Mouse (Mus musculus) testis, postnatal 10 days (tissue): ENCODE data around the gene Cd59b.

Source experiments
- DNase-seq: peaks from one replicate; pipeline ENCODE4 v3.0.0; 2021; ENCODE audit warnings: low spot score

Cd59b gene

GRCm38 (mm10) chr2:104069704-104070185 lies at the start of gene Cd59b:
Gene Cd59b, plus strand, starts transcription at chr2:104069849.
- DNase-seq = peak; percentile 78

GRCm38 (mm10) chr2:104023096-104023495 lies 46.6 kb upstream of the Cd59b start:
- DNase-seq = no peak

- DNase-seq = no peak
Measured at GRCm38 (mm10) chr2:104024656-104025055, 45.0 kb upstream of the Cd59b start.

- peak; percentile 88 for DNase-seq
Measured at GRCm38 (mm10) chr2:104027458-104028138, 42.1 kb upstream of the Cd59b start, which contains the start of gene Fbxo3. Gene Fbxo3, plus strand, starts transcription at chr2:104027721.

GRCm38 (mm10) chr2:104028139-104028723 lies 41.4 kb upstream of the Cd59b start, which contains the start of gene 4931422A03Rik:
Gene 4931422A03Rik, minus strand, starts transcription at chr2:104028361.
- DNase-seq = no peak

GRCm38 (mm10) chr2:104029074-104029473 lies 40.6 kb upstream of the Cd59b start:
- no peak for DNase-seq

- DNase-seq = no peak
Measured at GRCm38 (mm10) chr2:104030381-104030780, 39.3 kb upstream of the Cd59b start.

- no peak for DNase-seq
Measured at GRCm38 (mm10) chr2:104032056-104032455, 37.6 kb upstream of the Cd59b start.

- DNase-seq = peak; percentile 69
Measured at GRCm38 (mm10) chr2:104034832-104035472, 34.7 kb upstream of the Cd59b start.

- no peak for DNase-seq
Measured at GRCm38 (mm10) chr2:104035595-104035994, 34.1 kb upstream of the Cd59b start.

- DNase-seq = no peak
Measured at GRCm38 (mm10) chr2:104036316-104036715, 33.3 kb upstream of the Cd59b start.

- DNase-seq = no peak
Measured at GRCm38 (mm10) chr2:104038236-104038635, 31.4 kb upstream of the Cd59b start.

GRCm38 (mm10) chr2:104041632-104042031 lies 28.0 kb upstream of the Cd59b start:
- no peak for DNase-seq

- DNase-seq = no peak
Measured at GRCm38 (mm10) chr2:104042766-104043165, 26.9 kb upstream of the Cd59b start.

GRCm38 (mm10) chr2:104043624-104044478 lies 25.8 kb upstream of the Cd59b start:
- no peak for DNase-seq

- DNase-seq = no peak
Measured at GRCm38 (mm10) chr2:104044479-104045080, 25.1 kb upstream of the Cd59b start.

- no peak for DNase-seq
Measured at GRCm38 (mm10) chr2:104058381-104058780, 11.3 kb upstream of the Cd59b start.

GRCm38 (mm10) chr2:104058954-104059353 lies 10.7 kb upstream of the Cd59b start:
- DNase-seq = no peak

- DNase-seq = no peak
Measured at GRCm38 (mm10) chr2:104059786-104060185, 9.9 kb upstream of the Cd59b start.

GRCm38 (mm10) chr2:104060996-104061395 lies 8.7 kb upstream of the Cd59b start:
- no peak for DNase-seq

GRCm38 (mm10) chr2:104062665-104063064 lies 7.0 kb upstream of the Cd59b start:
- DNase-seq = no peak

GRCm38 (mm10) chr2:104064152-104064551 lies 5.5 kb upstream of the Cd59b start:
- no peak for DNase-seq
